Mouse (Mus musculus): ENCODE results near the gene Ccdc117. TPM values are rescaled to one million over a fixed set of nuclear protein-coding genes. Genes with fewer than 3 reads are reported as not detected.
"Not testable (repeated sequence)": the region's sequence is repeated elsewhere in the genome, so short reads cannot be mapped to it uniquely, and the experiment has no call there.

Gene Ccdc117
- total RNA-seq, 2 experiments from 2014 or later, result 4.6 to 12.6 TPM

GRCm38 (mm10) chr11:5514091-5514490 lies 27.9 kb downstream of the Ccdc117 start:
- ATAC-seq (replicated peaks; ENCODE audit: low FRiP score, poor library complexity, severe bottlenecking), result no peak

- no peak for ATAC-seq (replicated peaks; ENCODE audit: low FRiP score, poor library complexity, severe bottlenecking)
Observed at GRCm38 (mm10) chr11:5512961-5513360, 29.0 kb downstream of the Ccdc117 start.

GRCm38 (mm10) chr11:5512099-5512725 lies 29.8 kb downstream of the Ccdc117 start:
- ATAC-seq (replicated peaks; ENCODE audit: low FRiP score, poor library complexity, severe bottlenecking), result no peak

GRCm38 (mm10) chr11:5510686-5511085 lies 31.3 kb downstream of the Ccdc117 start:
- ATAC-seq (replicated peaks; ENCODE audit: low FRiP score, poor library complexity, severe bottlenecking), result not testable (repeated sequence)

GRCm38 (mm10) chr11:5510099-5510391 lies 31.9 kb downstream of the Ccdc117 start:
- no peak for ATAC-seq (replicated peaks; ENCODE audit: low FRiP score, poor library complexity, severe bottlenecking)

- 0 out of 2 replicates have a peak, but pooled peaks have one; percentile 23 for ATAC-seq (replicated peaks; ENCODE audit: low FRiP score, poor library complexity, severe bottlenecking)
Observed at GRCm38 (mm10) chr11:5509215-5510098, 32.5 kb downstream of the Ccdc117 start.

- ATAC-seq (replicated peaks; ENCODE audit: low FRiP score, poor library complexity, severe bottlenecking), result no peak
Observed at GRCm38 (mm10) chr11:5505856-5506575, 36.0 kb downstream of the Ccdc117 start.

- no peak for ATAC-seq (replicated peaks; ENCODE audit: low FRiP score, poor library complexity, severe bottlenecking)
Observed at GRCm38 (mm10) chr11:5502351-5503051, 39.5 kb downstream of the Ccdc117 start.

- no peak for ATAC-seq (replicated peaks; ENCODE audit: low FRiP score, poor library complexity, severe bottlenecking)
Observed at GRCm38 (mm10) chr11:5500903-5501741, 40.9 kb downstream of the Ccdc117 start.

GRCm38 (mm10) chr11:5499961-5500644 lies 41.9 kb downstream of the Ccdc117 start:
- no peak for ATAC-seq (replicated peaks; ENCODE audit: low FRiP score, poor library complexity, severe bottlenecking)

GRCm38 (mm10) chr11:5498931-5499661 lies 42.9 kb downstream of the Ccdc117 start:
- ATAC-seq (replicated peaks; ENCODE audit: low FRiP score, poor library complexity, severe bottlenecking), result no peak

- ATAC-seq (replicated peaks; ENCODE audit: low FRiP score, poor library complexity, severe bottlenecking), result no peak
Observed at GRCm38 (mm10) chr11:5498422-5498821, 43.6 kb downstream of the Ccdc117 start.

GRCm38 (mm10) chr11:5496559-5497248 lies 45.3 kb downstream of the Ccdc117 start:
- no peak for ATAC-seq (replicated peaks; ENCODE audit: low FRiP score, poor library complexity, severe bottlenecking)

- no peak for ATAC-seq (replicated peaks; ENCODE audit: low FRiP score, poor library complexity, severe bottlenecking)
Observed at GRCm38 (mm10) chr11:5495906-5496305, 46.1 kb downstream of the Ccdc117 start.

GRCm38 (mm10) chr11:5495286-5495832 lies 46.6 kb downstream of the Ccdc117 start:
- no peak for ATAC-seq (replicated peaks; ENCODE audit: low FRiP score, poor library complexity, severe bottlenecking)

- ATAC-seq (replicated peaks; ENCODE audit: low FRiP score, poor library complexity, severe bottlenecking), result no peak
Observed at GRCm38 (mm10) chr11:5493869-5494268, 48.1 kb downstream of the Ccdc117 start.

GRCm38 (mm10) chr11:5491912-5492311 lies 50.1 kb downstream of the Ccdc117 start:
- no peak for ATAC-seq (replicated peaks; ENCODE audit: low FRiP score, poor library complexity, severe bottlenecking)
